Mouse (Mus musculus) liver, embryonic 11.5 days (tissue): ENCODE data around the gene C1qc. TPM values are rescaled to one million over a fixed set of nuclear protein-coding genes. Genes with fewer than 3 reads are reported as not detected.
A peak's percentile ranks its signal among the peaks of the same experiment; 100 is the strongest.

Experiments
- ATAC-seq: fragments of 200-750 bp; cut with Nextera tagmentation; replicated peaks from 2 replicates; pipeline ENCODE4 v1.8.0; 2017; ENCODE audit warnings: moderate number of reproducible peaks, mild to moderate bottlenecking, moderate TSS enrichment, moderate library complexity; ENCODE audit not compliant: low FRiP score
- DNase-seq: peaks from one replicate; pipeline ENCODE4 v3.0.0-alpha.2; 2017; ENCODE audit warnings: low spot score
- H3K27ac ChIP-seq: fragments of 300-500 bp; sonication (generic); 2 replicates; pipeline ENCODE4 v1.5.1; 2014; ENCODE audit warnings: mild to moderate bottlenecking, low read depth, low read length, control low read depth
- H3K27me3 ChIP-seq: fragments of 300-500 bp; sonication (generic); replicated peaks from 2 replicates; pipeline ENCODE4 v1.6.1; 2014; ENCODE audit warnings: low read length, mixed read lengths; ENCODE audit not compliant: control insufficient read depth, insufficient read depth
- H3K36me3 ChIP-seq: fragments of 300-500 bp; sonication (generic); 2 replicates; pipeline ENCODE4 v1.6.1; 2014; ENCODE audit warnings: mild to moderate bottlenecking, low read length, moderate library complexity, mixed read lengths; ENCODE audit not compliant: control insufficient read depth, insufficient read depth
- H3K4me1 ChIP-seq: fragments of 300-500 bp; sonication (generic); replicated peaks from 2 replicates; pipeline ENCODE4 v1.6.1; 2014; ENCODE audit warnings: low read length, mixed read lengths; ENCODE audit not compliant: control insufficient read depth, insufficient read depth
- H3K4me2 ChIP-seq: fragments of 300-500 bp; sonication (generic); 2 replicates; pipeline ENCODE4 v1.6.1; 2014; ENCODE audit warnings: mild to moderate bottlenecking, control low read depth, moderate library complexity
- H3K4me3 ChIP-seq: fragments of 300-500 bp; sonication (generic); 2 replicates; pipeline ENCODE4 v1.5.1; 2014; ENCODE audit warnings: low read depth, low read length, control low read depth
- H3K9ac ChIP-seq: fragments of 300-500 bp; sonication (generic); 2 replicates; pipeline ENCODE4 v1.6.1; 2014; ENCODE audit warnings: low read depth, low read length, control low read depth
- H3K9me3 ChIP-seq: fragments of 300-500 bp; sonication (generic); 2 replicates; pipeline ENCODE4 v1.6.1; 2016; ENCODE audit warnings: low read length, inconsistent platforms, mixed read lengths; ENCODE audit not compliant: control insufficient read depth
- WGBS: fragments of 180-500 bp; shearing (Covaris S2); extraction: QIAGEN DNeasy Blood & Tissue Kit; methylation state at CpG from one replicate; pipeline ENCODE4 v1.1.7; 2014; 5-methylcytosine and 5-hydroxymethylcytosine counted together
- polyA plus RNA-seq: library from polyadenylated mRNA; unstranded; fragments of >200 nt; fragmentation: Nextera tagmentation; extraction: Ambion mirVana; gene quantifications from 2 replicates; pipeline ENCODE4 v1.2.1, GENCODE M21; 2014

C1qc gene
- polyA plus RNA-seq, 1 experiment from 2014 or later, result 42.0 TPM

DNA sequence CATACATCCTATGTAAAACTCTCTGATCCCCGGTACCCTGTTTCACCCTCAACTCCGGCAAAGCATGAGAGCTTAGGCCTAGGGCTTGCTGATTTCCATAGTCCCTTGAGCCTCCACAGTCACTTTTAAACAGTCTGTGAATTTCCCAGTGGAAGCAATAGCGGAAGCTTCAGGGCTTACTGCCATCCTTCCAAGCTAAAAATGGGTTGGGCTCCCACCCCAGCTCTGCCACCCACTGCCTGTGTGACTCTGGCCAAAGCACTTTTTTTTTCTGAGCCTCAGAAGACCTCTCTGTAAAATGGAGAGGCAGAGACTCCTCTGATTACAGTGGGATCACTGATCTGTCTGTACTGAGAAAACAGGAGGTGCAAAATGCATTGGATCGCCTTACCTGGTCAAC, 44.3 kb downstream of the C1qc start:
- H3K4me1 ChIP-seq, result no peaks in the 10 kb centered on the region
- no peak overlapping the region for H3K4me3 ChIP-seq
- ATAC-seq (no peak), DNase-seq (no peak)
- no peak overlapping the region for H3K27ac ChIP-seq
- H3K9me3 ChIP-seq, result no peaks in the 10 kb centered on the region
- H3K27me3 ChIP-seq, result peaks cover 3% of the 10 kb centered on the region; the same call in 1 of the 2 replicates
- no peak overlapping the region for H3K9ac ChIP-seq
- no peak overlapping the region for H3K4me2 ChIP-seq
- WGBS, result 72% methylated on average over 4 of the region's 4 CpGs
- no peaks in the 10 kb centered on the region for H3K36me3 ChIP-seq

DNA sequence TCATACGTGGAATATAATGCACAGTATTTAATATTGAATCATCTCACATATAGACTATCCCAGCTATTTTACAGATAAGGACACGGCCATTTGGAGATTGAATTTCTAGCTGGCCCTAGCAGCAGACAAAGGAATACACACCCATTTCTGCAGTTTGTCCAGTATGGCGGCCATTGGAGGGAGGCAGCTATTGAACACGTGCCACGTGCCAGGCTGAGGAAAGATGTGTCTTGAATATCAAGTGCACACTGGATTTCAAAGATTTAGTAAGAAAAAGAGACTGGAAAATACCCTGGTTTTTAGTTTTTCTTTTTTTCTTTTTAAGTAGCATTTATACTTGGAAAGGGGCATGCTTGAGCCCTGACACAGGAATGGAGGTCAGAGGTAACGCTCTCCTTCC, 45.7 kb downstream of the C1qc start:
- Histone ChIP-seq H3K27ac (no peak overlapping the region), H3K36me3 (no peaks in the 10 kb centered on the region), H3K4me2 (no peak overlapping the region), H3K9ac (no peak overlapping the region), H3K27me3 (peaks cover 3% of the 10 kb centered on the region; the same call in 1 of the 2 replicates), H3K4me1 (no peaks in the 10 kb centered on the region), H3K4me3 (no peak overlapping the region), H3K9me3 (no peaks in the 10 kb centered on the region)
- ATAC-seq, result no peak
- DNase-seq, result no peak
- 80% methylated on average over 6 of the region's 6 CpGs for WGBS

DNA sequence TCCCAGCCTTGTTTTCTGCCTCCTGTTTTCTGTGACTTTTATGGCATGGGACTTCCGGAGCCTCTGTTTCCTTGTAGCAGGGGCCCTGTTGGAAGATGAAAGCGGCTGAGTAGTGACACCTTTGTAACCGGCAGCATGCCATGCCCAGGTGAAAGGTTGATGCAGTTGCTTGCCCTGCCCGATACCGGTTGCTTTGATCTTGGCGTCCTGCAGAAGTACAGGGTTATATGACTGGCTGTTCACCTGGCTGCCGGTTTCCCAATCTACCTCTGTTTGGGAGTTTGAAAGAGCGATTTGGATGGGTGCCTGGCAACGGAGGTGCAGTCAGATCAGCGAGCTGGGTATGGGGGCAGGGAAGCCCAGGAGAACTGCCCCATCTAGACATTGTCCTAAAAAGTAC, 50.1 kb downstream of the C1qc start:
- peaks cover 22% of the 10 kb centered on the region for H3K27me3 ChIP-seq

DNA sequence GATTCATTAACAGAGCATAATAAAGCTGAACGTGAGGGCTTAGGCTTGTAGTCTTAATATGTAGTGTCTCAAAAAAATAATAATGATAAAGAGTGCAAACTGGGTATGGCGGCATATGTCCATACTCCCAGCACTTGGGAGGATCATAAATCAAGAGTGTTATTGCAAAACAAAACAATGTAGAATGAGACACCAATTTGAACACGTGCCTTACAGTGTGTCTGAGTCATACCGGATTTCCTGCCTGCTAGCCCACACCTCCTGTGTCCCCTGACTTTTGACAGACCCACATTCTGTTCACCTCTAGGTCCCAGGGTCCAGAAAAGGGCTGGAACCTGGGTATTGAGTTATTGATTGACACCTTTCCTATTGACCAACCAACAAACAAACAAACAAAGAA, 50.8 kb downstream of the C1qc start:
- H3K4me1 ChIP-seq, result no peaks in the 10 kb centered on the region
- H3K9ac ChIP-seq, result no peak overlapping the region
- H3K27me3 ChIP-seq, result peaks cover 29% of the 10 kb centered on the region
- no peak overlapping the region for H3K4me2 ChIP-seq
- no peak for DNase-seq
- H3K36me3 ChIP-seq, result no peaks in the 10 kb centered on the region
- ATAC-seq, result no peak
- no peak overlapping the region for H3K4me3 ChIP-seq
- no peak overlapping the region for H3K27ac ChIP-seq
- WGBS, result 55% methylated on average over 4 of the region's 4 CpGs
- no peaks in the 10 kb centered on the region for H3K9me3 ChIP-seq

More for the DNA sequence above, 50.1 kb downstream of the C1qc start:
- DNase-seq (no peak), ATAC-seq (no peak)
- H3K9me3 ChIP-seq, result no peaks in the 10 kb centered on the region
- H3K27ac ChIP-seq, result no peak overlapping the region
- H3K9ac ChIP-seq, result no peak overlapping the region
- no peak overlapping the region for H3K4me3 ChIP-seq
- no peaks in the 10 kb centered on the region for H3K36me3 ChIP-seq
- H3K4me1 ChIP-seq, result no peaks in the 10 kb centered on the region
- 70% methylated on average over 10 of the region's 10 CpGs for WGBS
- H3K4me2 ChIP-seq, result no peak overlapping the region

DNA sequence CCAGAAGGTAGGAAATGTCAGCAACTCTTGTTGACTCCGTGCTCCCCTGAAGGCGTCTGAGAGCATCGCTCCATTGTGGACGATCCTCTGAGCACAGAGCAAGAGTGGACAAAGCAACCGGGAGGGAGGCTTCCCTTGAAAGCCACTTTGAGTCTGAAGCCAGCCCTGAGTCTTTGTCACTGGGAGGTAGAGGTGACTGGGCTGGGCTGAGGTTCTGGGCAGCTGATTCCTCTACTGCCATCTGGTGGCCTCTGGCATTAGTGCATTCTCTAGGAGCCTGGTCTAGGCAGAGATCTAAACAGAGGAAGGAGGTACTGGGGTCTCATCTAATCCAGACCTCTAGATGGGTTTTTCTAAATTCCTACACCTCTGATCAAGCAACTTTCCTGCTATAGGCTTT, 51.8 kb downstream of the C1qc start:
- peaks cover 36% of the 10 kb centered on the region for H3K27me3 ChIP-seq
- H3K4me1 ChIP-seq, result peaks cover 8% of the 10 kb centered on the region; the same call in 1 of the 2 replicates
- H3K27ac ChIP-seq, result no peak overlapping the region
- no peaks in the 10 kb centered on the region for H3K9me3 ChIP-seq
- 15% methylated on average over 5 of the region's 5 CpGs for WGBS
- no peak overlapping the region for H3K4me3 ChIP-seq
- peak; percentile 29; the same call in 1 of the 2 replicates for ATAC-seq
- H3K4me2 ChIP-seq, result no peak overlapping the region
- peak; percentile 73 for DNase-seq
- no peak overlapping the region for H3K9ac ChIP-seq
- no peaks in the 10 kb centered on the region for H3K36me3 ChIP-seq

Other genes with a start within 250 kb of the C1qc start
- 4.8 and 5.1 TPM in 2 replicates for gene Ephb2, start 57.1 kb downstream of the C1qc start, polyA plus RNA-seq
- 77.7 and 81.2 TPM in 2 replicates for gene C1qb, start 6.9 kb downstream of the C1qc start, polyA plus RNA-seq
- gene C1qa, start 5.7 kb upstream of the C1qc start, polyA plus RNA-seq, result 32.5 and 37.8 TPM in 2 replicates
- 0.21 and 0.22 TPM in 2 replicates for gene Epha8, start 63.8 kb upstream of the C1qc start, polyA plus RNA-seq
- 4.4 and 5.7 TPM in 2 replicates for gene Zbtb40, start 155.7 kb upstream of the C1qc start, polyA plus RNA-seq